Mouse (Mus musculus) small intestine, adult 2 months (tissue): ENCODE measurements at regions not wholly inside any gene's neighbourhood (a gene's known extent, or its start where the extent isn't known, plus 50 kb on each side); places are given as distances from the start of the nearest gene placed in this dataset.

ENCODE experiments used
- H3K27ac ChIP-seq: fragments of 200-500 bp; 2 replicates; pipeline ENCODE4 v1.5.1; 2012; ENCODE audit warnings: low read depth, low read length, control low read depth, inconsistent platforms; ENCODE audit not compliant: insufficient read depth
- H3K27me3 ChIP-seq: fragments of 200-500 bp; 2 replicates; pipeline ENCODE4 v1.6.1; 2012; ENCODE audit warnings: mild to moderate bottlenecking, moderate library complexity, low read length, inconsistent platforms; ENCODE audit not compliant: control insufficient read depth, insufficient read depth
- H3K36me3 ChIP-seq: fragments of 200-500 bp; 2 replicates; pipeline ENCODE4 v1.6.1; 2012; ENCODE audit warnings: mild to moderate bottlenecking, low read length, control low read depth, inconsistent platforms; ENCODE audit not compliant: control insufficient read depth, insufficient read depth
- H3K4me1 ChIP-seq: fragments of 200-500 bp; 2 replicates; pipeline ENCODE4 v1.6.1; 2012; ENCODE audit warnings: low read length, inconsistent platforms, mixed read lengths; ENCODE audit not compliant: control insufficient read depth, insufficient read depth, insufficient read length
- H3K4me3 ChIP-seq: fragments of 200-500 bp; 2 replicates; pipeline ENCODE4 v1.5.1; 2012; ENCODE audit warnings: low read depth, mild to moderate bottlenecking, control low read depth, inconsistent platforms, low read length, moderate library complexity
- CTCF ChIP-seq: fragments of 200-500 bp; IDR thresholded peaks from 2 replicates; pipeline ENCODE4 v1.5.1; 2012; ENCODE audit warnings: low read depth, mild to moderate bottlenecking, control low read depth, inconsistent platforms, low read length, moderate library complexity, mixed read lengths; ENCODE audit not compliant: insufficient replicate concordance, insufficient read length; ENCODE audit errors: extremely low read depth
- POLR2A ChIP-seq: fragments of 200-500 bp; IDR thresholded peaks from 2 replicates; pipeline ENCODE4 v1.6.1; 2012; ENCODE audit warnings: low read depth, mild to moderate bottlenecking, control low read depth, inconsistent platforms, low read length, moderate library complexity
- WGBS: fragments of 180-500 bp; shearing (Covaris S2); methylation state at CpG from one replicate; pipeline ENCODE4 v1.1.7; 2018; 5-methylcytosine and 5-hydroxymethylcytosine counted together

DNA sequence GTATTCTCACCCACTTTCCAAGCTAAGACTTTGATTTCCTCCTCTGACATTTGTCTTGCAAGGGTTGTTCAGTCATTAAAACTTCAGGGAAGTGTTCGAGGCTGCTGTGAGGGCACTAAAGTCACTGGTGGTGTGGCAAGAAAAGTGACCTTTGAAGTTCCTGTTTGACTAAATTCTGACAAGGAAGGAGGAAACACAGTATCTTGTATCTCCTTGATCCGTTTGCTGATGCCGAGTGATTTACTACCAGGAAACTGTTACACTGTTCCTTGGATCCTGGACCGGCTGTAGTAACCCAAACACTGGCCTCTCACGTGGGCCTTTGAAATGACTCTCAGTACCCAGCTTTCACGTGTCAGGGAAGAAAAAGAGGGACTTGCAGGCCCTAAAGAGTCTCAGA, 53.5 kb upstream of the Ralgapa2 start:
- Histone ChIP-seq H3K4me1 (peaks cover 8% of the 10 kb centered on the region), H3K36me3 (no peaks in the 10 kb centered on the region), H3K27ac (peak overlapping the region; percentile 64), H3K4me3 (no peak overlapping the region), H3K27me3 (no peaks in the 10 kb centered on the region)
- TF ChIP-seq POLR2A (no peak), CTCF (no peak)
- 9% methylated on average over 6 of the region's 6 CpGs for WGBS

DNA sequence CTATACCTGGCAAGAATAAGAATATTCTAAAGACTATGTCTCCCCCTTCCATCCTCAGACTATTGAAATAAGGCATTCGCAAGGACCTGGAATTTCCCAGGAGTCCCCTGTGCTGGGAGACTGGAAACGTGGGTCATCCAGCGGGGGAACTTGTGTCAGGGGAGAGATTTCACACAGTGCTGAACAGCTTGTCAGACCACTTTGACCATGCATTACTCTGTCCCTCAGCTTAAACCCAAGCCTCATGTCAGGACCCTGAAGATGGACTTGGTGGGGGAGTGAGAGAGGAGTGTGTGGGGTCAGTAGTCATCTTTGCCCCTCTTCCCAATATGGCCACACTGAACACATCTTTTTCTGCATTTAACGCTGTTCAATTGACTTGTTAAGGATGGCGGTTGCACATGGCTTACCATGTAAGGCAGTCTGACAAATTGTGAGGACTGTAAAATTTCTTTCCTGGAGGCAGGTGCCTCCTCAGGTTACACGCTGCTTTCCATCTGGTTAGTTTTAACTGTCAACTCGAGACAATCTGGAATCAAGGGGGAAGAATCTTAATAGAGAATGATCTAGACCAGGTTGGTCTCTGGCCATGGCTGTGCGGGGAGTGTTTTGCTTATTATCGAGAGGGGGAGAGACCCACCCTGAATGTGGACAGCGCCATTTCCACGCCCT, 56.2 kb upstream of the Ralgapa2 start:
- WGBS: 81% methylated on average over 11 of the region's 11 CpGs
- H3K4me3 ChIP-seq: no peak overlapping the region
- no peak overlapping the region for H3K27ac ChIP-seq

DNA sequence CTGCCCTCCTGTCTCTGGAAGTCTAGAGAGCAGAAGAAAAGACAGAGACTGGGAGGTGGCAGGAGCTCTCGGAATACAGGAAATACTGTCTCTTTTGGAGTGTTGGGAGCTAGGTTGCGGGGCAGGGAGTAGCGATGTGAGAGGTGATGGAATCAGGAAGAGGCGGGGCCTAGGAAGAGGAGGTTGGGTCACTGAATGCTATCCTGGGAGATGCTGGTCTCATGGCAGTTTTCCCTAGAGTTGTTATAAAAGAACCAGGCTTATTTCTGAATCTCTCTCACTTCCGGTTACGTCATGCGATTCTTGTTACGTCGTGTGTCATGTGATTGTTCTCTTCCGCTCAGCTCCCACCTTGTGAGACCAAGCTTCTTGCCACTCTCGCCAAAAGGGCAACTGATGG, 58.9 kb upstream of the Ralgapa2 start:
- H3K4me3 ChIP-seq: no peak overlapping the region
- TF ChIP-seq CTCF (no peak), POLR2A (no peak)
- 94% methylated on average over 11 of the region's 11 CpGs for WGBS
- no peak overlapping the region for H3K27ac ChIP-seq
- H3K4me1 ChIP-seq: peaks cover 4% of the 10 kb centered on the region; the same call in 1 of the 2 replicates
- no peaks in the 10 kb centered on the region for H3K36me3 ChIP-seq
- no peaks in the 10 kb centered on the region for H3K27me3 ChIP-seq

More for the DNA sequence above, 56.2 kb upstream of the Ralgapa2 start:
- no peaks in the 10 kb centered on the region for H3K36me3 ChIP-seq
- no peaks in the 10 kb centered on the region for H3K27me3 ChIP-seq
- peaks cover 4% of the 10 kb centered on the region; the same call in 1 of the 2 replicates for H3K4me1 ChIP-seq
- TF ChIP-seq POLR2A: no peak
- no peak for TF ChIP-seq CTCF

GRCm38 (mm10) chr2:146571857-146572256, 59.7 kb upstream of the Ralgapa2 start:
- Histone ChIP-seq H3K27ac (no peak overlapping the region), H3K36me3 (no peaks in the 10 kb centered on the region), H3K4me1 (peaks cover 3% of the 10 kb centered on the region; the same call in 1 of the 2 replicates), H3K27me3 (no peaks in the 10 kb centered on the region), H3K4me3 (no peak overlapping the region)
- TF ChIP-seq POLR2A: no peak
- no peak for TF ChIP-seq CTCF
- 85% methylated on average over 9 of the region's 9 CpGs for WGBS

DNA sequence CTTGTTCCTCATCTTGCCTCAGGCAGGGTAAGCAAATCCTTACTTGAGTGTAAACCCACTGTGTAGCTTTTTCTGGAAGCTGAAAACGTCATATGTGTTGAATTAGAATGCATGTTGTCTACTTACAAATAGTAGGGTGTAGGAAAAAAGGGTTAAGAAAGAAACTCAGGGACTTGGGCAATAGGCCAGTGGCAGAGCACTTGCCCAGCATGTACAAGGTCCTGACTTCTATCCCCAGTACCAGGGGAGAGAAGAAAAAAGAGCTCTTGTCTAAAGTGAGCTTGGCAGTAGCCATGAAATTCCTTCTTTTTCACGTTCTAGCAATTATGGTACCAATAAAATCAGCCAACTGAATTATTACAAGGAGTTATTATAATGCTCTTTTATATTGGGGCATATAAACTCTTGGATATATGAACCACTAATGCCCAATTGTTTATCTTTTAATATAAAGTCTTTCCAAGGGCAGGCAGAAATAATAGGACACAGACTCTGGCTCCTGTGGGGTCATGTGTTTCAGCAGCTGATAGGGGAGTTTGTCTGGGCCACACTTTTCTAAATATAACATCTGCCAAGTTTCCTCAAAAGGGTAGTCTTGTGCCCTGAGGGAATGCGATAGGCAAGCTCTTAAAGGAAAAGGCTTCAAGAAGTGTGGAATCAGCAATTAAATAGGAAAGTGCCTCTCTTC, 63.6 kb upstream of the Ralgapa2 start:
- Histone ChIP-seq H3K27me3 (no peaks in the 10 kb centered on the region), H3K27ac (peak overlapping the region; percentile 83), H3K4me1 (peaks cover 6% of the 10 kb centered on the region; the same call in 1 of the 2 replicates), H3K4me3 (no peak overlapping the region), H3K36me3 (no peaks in the 10 kb centered on the region)
- 14% methylated on average over 3 of the region's 3 CpGs for WGBS
- TF ChIP-seq CTCF (no peak), POLR2A (no peak)

- peak overlapping the region; percentile 83 for H3K27ac ChIP-seq
- peaks cover 6% of the 10 kb centered on the region; the same call in 1 of the 2 replicates for H3K4me1 ChIP-seq
- H3K27me3 ChIP-seq: no peaks in the 10 kb centered on the region
- 17% methylated on average over 4 of the region's 4 CpGs for WGBS
- no peak for TF ChIP-seq POLR2A
- TF ChIP-seq CTCF: no peak
- no peaks in the 10 kb centered on the region for H3K36me3 ChIP-seq
- H3K4me3 ChIP-seq: no peak overlapping the region
These were observed 64.3 kb upstream of the Ralgapa2 start for GRCm38 (mm10) chr2:146576298-146576905.

DNA sequence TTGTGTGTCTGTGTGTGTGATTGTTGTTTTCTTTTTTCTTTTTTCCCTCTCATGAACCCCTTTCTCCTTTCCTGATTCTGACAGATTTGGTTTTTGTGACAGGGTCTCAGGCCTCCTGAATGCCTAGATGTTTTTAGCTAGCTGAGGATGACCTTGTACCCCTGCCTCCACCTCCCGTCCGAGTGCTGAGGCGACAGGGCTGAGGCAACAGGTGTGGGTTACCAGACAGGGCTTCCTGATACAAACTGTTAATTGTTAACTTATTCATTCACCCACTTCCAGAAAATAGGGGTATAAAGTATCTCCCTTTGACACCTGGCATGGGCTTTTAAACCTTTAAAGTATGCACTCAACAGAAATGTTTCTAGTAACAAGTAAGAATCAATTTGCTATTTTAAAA, 65.0 kb upstream of the Ralgapa2 start:
- TF ChIP-seq CTCF (no peak), POLR2A (no peak)
- Histone ChIP-seq H3K27me3 (no peaks in the 10 kb centered on the region), H3K27ac (peak overlapping the region; percentile 90), H3K4me1 (peaks cover 6% of the 10 kb centered on the region; the same call in 1 of the 2 replicates), H3K36me3 (no peaks in the 10 kb centered on the region), H3K4me3 (no peak overlapping the region)
- WGBS: 39% methylated on average over 3 of the region's 3 CpGs
